Mouse (Mus musculus) cortical plate, adult 2 months (tissue): ENCODE measurements at regions not wholly inside any gene's neighbourhood (a gene's known extent, or its start where the extent isn't known, plus 50 kb on each side); places are given as distances from the start of the nearest gene placed in this dataset.

Source experiments
- CTCF ChIP-seq: fragments of 200-500 bp; IDR thresholded peaks from 2 replicates; pipeline ENCODE4 v1.5.1; 2011; ENCODE audit warnings: mild to moderate bottlenecking, control low read depth, low read length; ENCODE audit not compliant: insufficient read depth; ENCODE audit errors: extremely low read depth
- POLR2A ChIP-seq: fragments of 200-500 bp; IDR thresholded peaks from 2 replicates; pipeline ENCODE4 v1.6.1; 2011; ENCODE audit warnings: mild to moderate bottlenecking, low read length, control low read depth; ENCODE audit not compliant: insufficient read depth; ENCODE audit errors: extremely low read depth

GRCm38 (mm10) chr7:111157287-111157686 is 74.5 kb upstream of the Eif4g2 start:
- no peak for TF ChIP-seq CTCF
- TF ChIP-seq POLR2A, result no peak
